Mouse (Mus musculus) adrenal gland, adult 2 months (tissue): ENCODE measurements around the gene Parp16. TPM values are rescaled to one million over a fixed set of nuclear protein-coding genes. Genes with fewer than 3 reads are reported as not detected.
A peak's percentile ranks its signal among the peaks of the same experiment; 100 is the strongest.
"Not testable (repeated sequence)": the region's sequence is repeated elsewhere in the genome, so short reads cannot be mapped to it uniquely, and the experiment has no call there.

Experiments
- DNase-seq: peaks from one replicate; pipeline ENCODE4 v3.0.0; 2021
- polyA plus RNA-seq: library from polyadenylated mRNA; depleted of rRNA; stranded (reverse); fragments of >200 nt; gene quantifications from 2 replicates; pipeline ENCODE4 v1.2.3, GENCODE M21; 2012
- total RNA-seq, 2 experiments: library from RNA; stranded (reverse); gene quantifications; 2 replicates each; pipeline ENCODE4 v1.2.3; 2021

Parp16 gene
- total and polyA plus RNA-seq, 3 experiments, result 13.5 to 41.9 (median 22.3) TPM

DNA sequence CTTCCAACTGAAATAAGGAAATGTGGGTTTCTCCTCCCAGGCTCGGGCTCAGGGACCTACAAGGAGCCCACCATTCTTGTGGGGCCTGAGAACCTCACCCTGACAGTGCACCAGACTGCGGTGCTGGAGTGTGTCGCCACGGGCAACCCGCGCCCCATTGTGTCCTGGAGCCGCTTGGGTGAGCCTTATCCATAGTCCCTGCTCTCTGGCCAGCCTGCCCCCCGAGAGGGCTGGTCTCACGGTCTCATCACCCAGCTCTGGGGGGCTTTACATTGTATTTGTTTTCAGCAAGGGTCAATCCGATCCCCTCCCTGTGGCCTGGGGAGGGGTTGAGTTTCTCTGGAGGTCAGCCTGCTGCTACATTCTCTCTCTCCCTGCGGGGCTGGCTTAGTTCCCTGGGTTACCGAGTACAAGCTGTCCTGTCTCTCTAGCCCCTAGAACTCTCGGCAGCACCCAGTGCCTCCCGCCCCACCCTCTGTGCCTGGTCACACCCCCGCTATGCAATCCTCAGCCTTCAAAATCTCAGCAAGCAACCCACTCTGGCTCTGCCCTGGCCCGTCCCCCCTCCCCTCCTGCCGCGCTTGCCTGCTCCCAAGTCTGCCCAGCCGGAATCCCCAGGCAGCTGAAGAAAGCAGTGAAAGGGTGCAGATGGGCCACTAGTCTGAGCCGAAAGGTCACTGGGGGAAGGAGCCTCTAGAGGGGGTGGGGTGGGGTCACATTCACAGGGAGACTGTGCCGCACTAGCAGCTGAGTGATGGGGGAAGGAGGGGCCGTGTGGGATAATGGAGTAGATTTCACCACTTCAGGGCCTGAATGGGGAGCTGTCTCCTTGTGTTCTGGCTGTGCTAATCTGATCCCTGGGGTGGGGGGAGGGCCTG lies 16.6 kb upstream of the Parp16 start:
- DNase-seq, result no peak

DNA sequence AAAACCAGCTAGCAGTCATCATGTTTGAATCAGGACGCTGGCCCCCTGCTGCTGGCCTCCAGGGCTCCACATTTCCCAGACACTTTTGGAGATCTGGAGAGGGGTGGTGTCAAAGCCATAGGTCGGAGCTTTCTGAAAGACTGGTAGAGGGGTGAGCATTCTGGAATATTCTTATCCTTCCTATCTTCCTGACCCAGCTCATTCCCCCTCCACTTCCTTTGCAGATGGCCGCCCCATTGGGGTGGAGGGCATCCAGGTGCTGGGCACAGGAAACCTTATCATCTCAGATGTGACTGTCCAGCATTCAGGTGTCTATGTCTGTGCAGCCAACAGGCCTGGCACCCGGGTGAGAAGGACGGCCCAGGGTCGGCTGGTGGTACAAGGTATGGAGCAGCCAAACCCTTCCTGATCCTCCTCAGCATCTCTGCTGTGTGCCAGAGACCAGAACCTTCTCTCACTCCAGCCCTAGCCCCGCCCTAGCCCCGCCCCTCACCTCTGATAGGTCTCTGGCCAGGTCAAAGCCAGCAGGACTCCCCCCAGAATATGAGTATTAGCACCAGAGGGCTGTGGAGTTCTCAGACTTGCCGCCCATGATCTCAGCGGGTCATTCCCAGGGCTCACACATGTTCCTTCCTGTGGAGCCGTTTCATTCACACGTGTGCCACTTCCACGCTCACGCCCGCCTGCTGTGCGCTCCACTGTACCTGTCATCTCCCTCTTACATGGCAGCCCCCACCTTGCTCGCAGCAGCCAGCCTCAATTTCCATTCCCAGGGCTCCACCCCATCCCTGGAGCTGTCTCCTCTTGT lies 15.1 kb upstream of the Parp16 start:
- no peak for DNase-seq

DNA sequence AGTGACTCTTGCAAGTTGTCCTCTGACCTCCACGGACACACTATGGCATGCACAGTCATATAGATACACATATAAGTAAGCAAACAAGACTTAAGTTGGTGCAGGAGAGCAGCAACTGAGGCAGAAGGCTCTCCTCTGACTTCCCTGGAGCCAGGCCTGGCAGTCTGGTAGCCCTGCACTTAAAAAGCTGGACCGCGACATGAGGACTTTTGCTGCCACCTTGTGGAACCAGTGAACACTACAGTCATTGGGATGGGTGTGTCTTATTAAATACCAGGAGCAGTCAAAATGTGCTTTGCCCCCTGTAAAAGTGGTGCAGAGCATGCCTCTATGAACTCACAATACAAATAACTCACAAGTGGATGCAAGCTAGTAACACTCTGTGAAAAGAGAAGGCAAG lies 6.6 kb upstream of the Parp16 start:
- DNase-seq, result peak; percentile 85

DNA sequence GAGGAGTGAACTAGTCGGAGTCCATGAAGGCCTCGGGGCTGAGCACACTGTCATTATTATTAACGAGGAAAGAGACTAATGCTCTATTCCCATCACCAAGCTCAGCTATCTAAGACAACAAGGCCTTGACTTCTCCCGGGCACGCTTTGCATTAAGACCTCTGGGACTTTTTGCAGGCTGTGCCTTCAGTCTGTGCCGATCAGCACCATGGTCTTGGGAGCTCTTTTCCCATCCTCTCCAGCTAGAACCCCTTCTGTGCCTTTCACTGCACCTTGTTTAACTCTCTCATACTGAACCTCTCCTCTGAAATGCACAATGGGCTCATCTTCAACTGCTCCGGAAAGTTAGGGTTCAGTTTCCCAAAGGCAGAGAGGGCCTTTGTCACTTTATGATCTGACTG lies 4.8 kb upstream of the Parp16 start:
- DNase-seq, result no peak

DNA sequence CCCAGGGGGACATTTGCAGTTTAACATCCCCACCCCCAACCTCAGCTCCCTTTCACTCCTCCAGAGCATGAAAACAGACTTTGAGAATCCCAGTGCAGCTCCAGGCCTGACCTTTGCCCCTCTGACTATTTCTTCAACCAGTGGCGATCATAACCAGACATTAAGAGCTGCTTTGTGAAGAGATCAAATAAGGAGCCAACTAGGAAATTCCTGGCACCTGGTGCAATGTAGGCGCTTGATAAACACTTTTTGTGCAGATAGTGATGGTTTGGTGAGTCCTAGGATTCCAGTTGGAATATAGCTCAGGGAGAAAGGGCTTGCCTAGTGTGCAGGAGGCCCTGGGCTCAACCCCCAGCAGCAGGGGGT lies 3.8 kb upstream of the Parp16 start:
- DNase-seq, result no peak

DNA sequence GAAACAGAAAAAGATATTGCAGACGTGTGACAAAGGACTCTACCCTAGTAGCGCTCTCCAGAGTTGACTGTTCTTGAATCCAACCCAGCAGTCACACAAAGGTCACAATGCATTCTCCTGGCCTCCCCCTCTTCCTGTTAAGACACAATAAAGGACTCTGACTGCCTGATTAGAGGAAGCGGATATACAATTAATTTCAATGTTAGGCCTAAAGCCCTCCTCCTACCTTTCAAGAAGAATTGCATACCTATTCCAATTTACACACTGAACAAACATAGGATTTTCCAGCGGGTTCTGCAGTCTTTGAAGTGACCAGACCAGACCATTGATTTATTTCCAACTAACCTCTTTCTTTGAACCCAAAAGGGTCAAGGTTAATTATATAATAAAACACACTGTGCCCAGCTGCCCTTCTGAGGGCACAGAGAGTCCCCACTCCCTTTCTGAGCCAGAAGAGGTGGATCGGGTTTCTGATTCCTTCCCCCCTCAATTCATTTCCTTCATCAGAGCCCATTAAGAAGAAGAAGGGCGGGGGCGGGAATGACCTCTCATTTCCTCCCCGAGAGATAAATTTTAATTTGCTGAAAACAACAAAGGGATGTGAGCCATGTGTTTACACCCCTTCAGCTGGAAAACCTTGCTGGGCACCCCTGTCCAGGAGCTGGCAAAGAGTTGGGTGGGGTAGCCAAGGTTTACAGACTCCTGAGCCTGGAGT lies 3.2 kb upstream of the Parp16 start:
- DNase-seq, result peak; percentile 43

DNA sequence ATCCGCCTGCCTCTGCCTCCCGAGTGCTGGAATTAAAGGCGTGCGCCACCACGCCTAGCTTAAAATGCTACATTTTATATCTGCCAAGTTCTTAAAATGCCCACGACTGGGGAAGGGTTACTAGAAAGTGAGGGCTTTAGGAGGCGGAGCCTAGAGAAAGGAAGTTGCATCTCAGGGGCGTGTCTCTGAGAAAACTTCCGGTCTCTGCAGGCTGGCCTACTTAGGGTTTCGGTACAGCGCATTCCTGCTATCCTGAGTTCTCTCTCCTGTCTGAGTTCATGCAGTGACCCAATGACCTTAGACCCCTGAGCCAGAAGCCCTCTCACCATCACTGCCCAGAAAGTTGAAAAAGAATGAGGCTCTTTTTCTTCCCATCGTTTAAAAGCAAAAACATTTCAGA lies 1.9 kb upstream of the Parp16 start:
- DNase-seq, result no peak

DNA sequence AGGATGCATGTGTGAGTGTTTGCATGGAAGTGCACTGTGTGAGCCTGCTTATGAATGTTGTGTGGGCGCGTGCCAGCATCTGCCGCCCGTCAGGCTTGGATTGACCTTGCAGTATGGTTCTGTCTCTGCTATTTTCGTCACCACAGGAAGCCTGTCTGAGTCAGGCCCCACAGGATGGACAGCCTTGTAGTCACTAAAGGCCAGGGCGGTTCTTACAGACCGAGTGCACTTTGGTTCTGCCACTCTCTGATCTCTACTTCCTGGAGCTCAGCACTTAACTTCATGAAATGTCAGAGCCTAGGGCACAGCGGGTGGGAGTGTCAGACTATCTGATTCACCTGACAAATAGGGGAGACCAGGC lies 448 bp downstream of the Parp16 start:
- peak; percentile 89 for DNase-seq

DNA sequence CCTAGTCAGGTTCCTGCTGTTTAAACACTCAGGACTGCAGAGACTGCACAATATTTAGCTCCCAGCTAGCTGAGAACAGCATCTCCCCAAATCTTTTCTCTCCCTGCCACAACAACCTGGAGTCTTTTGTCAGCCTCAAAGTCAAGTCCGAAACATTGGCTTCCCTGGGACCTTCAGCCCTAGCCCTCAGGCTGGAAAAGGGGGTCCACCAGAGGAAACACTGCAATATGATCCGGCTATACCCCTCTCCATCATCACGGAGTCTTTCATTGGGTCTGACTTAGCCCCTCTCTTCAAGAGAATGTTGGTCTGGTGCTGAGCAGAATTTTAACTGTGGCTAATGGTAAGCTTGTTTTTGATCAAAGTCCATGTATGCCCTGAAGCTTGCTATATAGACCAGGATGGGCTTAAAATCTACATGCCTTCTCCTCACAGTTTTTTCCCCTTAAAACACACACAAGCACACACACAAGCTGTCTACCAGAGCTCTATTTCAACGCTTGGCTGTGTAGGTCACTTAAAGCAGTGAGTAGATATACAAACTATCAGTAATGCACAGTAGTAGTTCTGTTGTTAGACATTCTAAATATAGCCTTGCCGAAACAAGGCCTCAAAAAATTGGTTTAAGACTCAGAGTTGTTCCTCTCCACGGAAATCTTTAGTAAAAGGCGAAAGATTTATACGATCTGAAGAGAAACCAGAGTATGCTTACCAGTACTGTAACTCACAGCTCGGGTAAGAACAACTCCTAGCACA lies 1.0 kb downstream of the Parp16 start:
- no peak for DNase-seq

DNA sequence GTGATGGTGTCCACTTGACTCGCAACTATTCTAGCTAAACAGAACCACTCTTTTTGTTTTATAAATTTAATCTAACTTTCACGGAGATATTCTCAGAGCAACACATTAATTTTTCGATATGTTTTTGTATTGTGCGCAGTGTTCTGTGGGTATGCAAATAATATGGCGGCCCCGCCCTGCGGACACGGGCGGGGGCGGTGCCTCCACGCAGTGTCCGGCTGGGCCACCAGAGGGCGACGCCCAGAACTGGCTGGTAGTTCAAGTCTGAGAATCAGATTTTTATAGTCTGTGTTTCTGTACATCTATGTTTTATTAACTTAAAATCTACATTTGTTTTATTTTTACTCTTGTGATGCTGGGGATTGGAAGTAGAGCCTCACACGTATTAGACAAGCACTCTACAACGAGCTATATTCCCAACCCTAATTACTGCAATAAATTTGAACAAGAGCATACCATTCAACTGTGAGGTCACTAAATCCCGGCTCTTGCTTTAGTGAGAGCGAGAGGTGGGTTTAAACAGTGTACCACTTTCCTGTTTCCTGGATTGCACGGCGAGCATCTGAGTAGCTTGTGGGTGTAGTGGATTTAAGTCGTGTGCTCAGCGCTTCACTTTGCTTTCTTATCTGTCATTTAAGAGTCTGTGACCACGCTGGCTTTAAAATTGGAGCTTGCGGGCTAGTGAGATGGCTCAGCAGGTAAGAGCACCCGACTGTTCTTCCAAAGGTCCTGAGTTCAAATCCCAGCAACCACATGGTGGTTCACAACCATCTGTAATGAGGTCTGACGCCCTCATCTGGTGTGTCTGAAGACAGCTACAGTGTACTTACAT lies 1.8 kb downstream of the Parp16 start:
- peak; percentile 96 for DNase-seq

DNA sequence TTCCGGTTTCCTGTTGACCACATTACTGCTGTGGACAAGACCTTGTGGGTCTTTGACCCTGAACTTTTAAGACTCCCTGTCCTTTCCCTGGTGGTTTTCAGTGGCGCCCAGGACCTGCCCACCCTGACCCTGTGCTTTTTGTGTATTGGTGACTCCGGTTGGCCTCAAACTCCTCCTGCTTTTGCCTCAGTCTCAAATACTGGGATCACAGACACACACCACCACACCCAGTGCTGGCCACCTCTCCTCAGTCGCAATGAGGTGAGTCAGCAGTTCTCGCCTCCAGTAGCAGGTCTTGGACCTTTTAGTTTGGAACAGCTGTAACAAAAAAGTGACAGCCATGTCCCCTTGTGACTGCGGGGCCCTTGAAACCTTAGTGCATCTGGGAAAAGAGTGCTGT lies 2.7 kb downstream of the Parp16 start:
- DNase-seq, result peak; percentile 76

DNA sequence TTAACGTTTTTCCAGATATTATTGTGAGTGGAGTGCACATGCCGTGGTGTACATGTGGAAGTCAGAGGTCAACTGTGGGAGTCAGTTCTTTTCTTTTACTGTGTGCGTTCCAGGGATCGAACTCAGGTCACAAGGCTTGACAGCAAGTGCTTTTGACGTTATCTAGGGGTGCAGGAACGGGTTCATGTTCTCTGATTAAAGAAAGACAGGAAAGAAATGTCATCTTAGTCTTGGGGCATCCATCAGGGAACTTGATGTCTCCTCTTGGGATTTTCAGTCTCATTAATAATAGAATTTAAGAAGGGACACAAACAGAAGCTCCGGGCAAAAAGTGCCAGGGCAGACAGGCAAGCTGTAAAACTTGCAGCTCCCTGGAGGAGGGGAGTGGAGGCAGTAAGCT lies 4.6 kb downstream of the Parp16 start:
- no peak for DNase-seq

DNA sequence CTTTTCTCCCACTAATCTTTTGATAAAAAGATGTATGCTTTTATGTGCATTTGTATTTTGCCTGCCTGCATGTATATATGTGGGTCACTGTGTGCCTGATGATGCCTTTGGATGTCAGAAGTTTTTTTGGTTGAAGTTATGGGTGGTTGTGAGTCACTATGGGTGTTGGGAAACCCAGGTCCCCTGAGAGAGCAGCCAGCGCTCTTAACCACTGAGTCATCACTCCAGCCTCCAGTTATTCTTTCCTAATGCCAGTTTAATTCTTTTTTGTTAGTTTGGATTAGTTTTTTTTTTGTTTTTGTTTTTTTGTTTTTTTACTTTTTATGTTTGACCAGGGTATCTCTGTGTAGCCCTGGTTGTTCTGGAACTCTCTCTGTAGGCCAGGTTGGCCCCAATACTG lies 5.5 kb downstream of the Parp16 start:
- peak; percentile 85 for DNase-seq

DNA sequence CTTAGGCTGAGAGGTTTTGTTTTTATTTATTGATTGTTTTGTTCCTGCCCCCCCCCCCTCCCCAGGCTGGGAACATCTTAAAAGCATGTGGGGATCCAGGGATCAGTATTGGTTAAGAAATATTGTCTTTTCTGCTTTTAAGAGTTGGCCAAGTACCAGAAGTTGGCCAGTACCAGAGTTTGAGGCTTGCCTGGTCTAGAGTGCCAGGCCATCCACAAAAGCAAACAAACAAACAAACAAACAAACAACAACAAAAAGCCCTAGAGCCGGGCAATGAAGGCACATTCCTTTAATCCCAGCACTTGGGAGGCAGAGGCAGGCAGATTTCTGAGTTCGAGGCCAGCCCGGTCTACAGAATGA lies 5.8 kb downstream of the Parp16 start:
- DNase-seq, result no peak

DNA sequence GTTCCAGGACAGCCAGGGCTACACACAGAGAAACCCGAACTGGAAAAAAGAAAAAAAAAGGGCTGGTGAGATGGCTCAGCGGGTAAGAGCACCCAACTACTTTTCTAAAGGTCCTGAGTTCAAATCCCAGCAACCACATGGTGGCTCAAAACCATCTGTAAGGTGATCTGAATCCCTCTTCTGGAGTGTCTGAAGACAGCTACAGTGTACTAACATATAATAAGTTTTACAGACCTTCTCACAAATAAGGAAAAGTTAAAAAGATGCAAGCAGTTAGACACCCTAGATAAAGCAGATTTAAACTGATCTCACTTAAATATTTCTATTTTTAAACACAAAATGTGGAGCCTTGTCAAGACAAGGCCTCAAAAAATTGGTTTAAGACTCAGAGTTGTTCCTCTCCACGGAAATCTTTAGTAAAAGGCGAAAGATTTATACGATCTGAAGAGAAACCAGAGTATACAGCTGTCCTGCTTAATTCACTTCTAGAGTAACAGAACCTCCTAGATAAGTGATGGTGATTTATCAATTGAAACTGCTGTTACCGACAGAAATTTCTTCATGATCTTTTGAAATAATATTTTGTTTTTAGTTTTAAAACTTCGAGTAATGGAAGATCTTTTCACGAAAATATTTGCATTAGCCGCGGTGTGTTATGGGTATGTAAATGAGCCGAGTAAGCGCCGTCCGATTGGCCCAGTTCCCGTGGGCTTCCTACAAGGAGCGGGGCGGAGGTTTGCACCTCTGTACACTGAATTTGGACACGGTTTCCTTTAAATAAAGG lies 6.4 kb downstream of the Parp16 start:
- peak; percentile 86 for DNase-seq

DNA sequence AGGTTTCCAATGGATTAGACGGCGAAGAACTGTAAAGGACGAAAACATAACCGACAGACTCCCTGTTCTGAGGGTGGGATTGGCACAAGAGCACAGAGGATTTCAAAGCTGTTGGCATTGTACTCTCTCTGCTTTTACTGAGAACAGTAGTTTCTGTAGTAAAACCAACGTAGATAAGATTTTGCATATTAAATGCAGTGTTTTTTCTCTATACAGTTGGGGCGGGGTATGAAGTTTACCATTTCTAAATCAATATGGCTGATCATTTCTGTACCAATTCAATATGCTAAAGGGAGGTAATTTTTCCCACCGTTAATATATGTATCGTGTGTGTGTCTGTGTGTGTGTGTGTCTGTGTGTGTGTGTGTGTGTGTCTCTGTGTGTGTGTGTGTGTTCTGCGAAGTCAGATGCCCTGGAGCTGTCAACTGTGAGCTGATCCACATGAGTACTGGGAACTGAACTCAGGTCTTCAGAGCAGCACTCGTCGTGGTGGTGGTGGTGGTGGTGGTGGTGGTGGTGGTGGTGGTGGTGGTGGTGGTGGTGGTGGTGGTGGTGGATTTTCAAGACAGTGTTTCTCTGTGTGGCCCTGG lies 7.1 kb downstream of the Parp16 start:
- DNase-seq, result no peak

DNA sequence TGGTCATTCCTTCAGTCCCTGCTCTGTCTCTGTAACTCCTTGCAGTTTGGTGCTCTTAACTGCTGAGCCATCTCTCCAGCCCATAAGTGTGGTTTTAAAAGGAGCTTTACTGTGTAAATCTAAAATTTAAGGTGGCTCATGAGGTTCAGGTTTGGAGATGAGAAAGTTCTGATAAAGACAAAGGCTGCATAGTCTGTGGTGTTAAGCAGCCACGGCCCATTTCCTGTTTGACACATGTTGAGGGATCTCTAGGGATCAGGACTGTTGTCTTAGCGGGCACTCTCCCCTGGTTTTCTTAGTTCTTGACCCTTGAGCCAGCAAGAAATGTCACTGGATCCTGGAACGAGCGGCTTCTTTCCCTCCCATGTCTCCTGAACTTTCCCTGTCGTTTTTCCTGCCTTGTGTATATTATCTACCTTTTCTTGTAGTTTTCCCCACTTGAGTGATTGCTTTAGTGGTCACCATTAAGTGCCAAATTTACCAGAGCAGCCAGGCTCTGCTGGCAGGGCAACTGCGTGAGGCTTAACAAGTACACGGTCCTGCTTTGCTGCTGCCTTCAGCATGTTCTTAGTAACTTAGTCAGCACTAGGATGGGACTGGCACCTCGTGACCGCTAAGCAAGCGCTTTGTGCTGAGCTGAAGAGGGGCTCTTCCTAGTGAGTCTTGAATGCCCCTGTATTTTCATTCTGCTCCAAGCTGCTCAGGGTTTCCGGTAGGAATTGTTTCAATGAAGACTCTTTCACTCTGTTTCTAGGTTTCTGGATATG lies 10.1 kb downstream of the Parp16 start:
- DNase-seq, result no peak

DNA sequence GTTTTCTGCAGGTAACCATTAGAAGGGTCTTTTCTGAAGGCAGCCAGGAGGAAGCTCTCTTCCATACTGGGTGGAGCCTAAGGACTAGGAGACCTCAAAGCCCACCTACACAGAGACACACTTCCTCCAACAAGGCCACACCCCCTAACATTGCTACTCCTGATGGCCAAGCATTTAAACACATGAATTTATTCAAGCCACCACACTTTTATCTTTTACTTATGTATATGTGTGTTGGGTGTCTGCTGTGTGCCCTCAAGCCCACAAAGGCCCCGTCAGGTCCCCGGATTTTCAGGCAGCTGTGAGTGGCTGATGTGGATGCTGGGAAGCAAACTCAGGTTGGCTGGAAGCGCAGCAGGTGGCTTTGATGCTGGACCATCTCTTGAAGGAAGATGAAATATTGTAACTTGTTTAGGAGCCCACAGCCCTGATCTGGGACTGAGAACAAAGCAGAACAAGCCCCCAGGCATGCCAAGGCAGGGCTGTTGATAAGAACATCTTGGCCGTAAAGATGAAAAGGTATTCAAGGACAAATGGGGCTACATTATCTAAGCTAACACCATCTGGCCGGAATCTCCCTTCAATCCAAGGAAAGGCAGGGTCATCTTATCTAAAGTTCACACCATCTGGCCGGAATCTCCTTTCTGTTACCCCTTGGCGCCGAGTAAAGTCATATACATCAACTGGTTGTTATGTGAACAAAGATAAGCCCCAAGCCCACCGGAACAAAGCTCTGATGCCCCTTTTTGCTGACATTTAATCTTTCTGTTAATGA lies 12.1 kb downstream of the Parp16 start:
- not testable (repeated sequence) for DNase-seq
